Mouse (Mus musculus) left cerebral cortex, postnatal 36 days (tissue): ENCODE results near the gene Klhdc7a. TPM values are rescaled to one million over a fixed set of nuclear protein-coding genes. Genes with fewer than 3 reads are reported as not detected.

Experiments used
- DNase-seq, 2 experiments: peaks; one replicate each; pipeline ENCODE4 v3.0.0; 2021 to 2022; ENCODE audit warnings: low spot score in 2 of 2, mixed read lengths in 1 of 2
- intact Hi-C: fragments of 180-260 bp; cut with DNase I; formaldehyde crosslinking; loops from one replicate; pipeline ENCODE4 v1.15.1; 2025
- total RNA-seq, 2 experiments: library from RNA; stranded (reverse); gene quantifications; 2 replicates each; pipeline ENCODE4 v1.2.3; 2021

Klhdc7a gene
- 1 to 10 TPM; 8.1 to 9.8 TPM for total RNA-seq

- intact Hi-C loops, result no loop called here
- peak; percentile 43 to 54 for DNase-seq
Observed at GRCm38 (mm10) chr4:139967922-139968321, at the start of gene Klhdc7a. TSS of gene Klhdc7a (minus strand) at chr4:139968026.

GRCm38 (mm10) chr4:140015916-140016315, 48.1 kb upstream of the Klhdc7a start:
- no peak for DNase-seq
- intact Hi-C loops, result no loop called here

- intact Hi-C loops, result no loop called here
- no peak for DNase-seq
Observed at GRCm38 (mm10) chr4:140010728-140011470, 43.1 kb upstream of the Klhdc7a start.

- intact Hi-C loops, result no loop called here
- no peak for DNase-seq
Observed at GRCm38 (mm10) chr4:140004932-140005331, 37.1 kb upstream of the Klhdc7a start.

DNA sequence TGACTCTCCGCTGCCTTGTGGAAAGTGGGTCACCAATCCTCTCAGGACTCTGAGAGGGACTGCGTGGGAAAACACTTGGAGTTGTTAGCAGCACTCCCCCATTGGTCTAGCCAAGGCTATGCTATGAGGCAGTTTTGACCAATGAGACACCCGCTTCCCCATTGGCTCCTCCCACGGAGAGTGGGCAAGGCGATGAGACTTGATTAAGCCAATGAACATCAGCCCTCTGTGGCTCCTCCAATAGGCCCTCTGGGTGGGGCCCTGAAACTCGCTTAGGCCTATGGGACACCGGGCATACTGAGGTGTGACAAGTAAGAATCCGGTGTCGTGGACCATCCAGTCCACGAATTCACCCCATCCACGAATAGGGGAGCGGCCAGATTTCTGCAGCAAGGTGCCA, 36.3 kb upstream of the Klhdc7a start:
- intact Hi-C loops, result no loop called here
- peak; percentile 59 to 63 for DNase-seq

DNA sequence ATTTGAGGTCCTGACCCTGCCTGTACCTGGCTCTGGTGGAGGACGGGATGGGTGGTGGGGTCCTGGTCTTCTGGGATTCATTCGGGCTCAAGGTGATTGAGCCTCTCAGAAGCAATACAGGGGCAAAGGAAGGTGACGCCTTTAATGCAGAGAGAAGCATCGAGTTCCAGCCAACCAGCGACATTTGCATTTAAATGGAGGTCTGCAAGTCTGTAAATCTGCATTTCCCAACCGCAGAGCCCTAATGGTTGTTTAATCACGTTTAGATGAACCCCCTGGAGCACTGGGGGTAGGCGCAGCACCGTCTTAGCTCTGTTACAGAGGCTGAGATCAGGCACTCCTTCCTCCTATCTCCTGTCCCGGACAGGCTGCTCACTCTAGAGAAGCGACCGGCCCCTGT, 34.2 kb upstream of the Klhdc7a start:
- intact Hi-C loops, result no loop called here
- DNase-seq, result no peak

- intact Hi-C loops, result no loop called here
- no peak for DNase-seq
Observed at GRCm38 (mm10) chr4:140000911-140001310, 33.1 kb upstream of the Klhdc7a start.

DNA sequence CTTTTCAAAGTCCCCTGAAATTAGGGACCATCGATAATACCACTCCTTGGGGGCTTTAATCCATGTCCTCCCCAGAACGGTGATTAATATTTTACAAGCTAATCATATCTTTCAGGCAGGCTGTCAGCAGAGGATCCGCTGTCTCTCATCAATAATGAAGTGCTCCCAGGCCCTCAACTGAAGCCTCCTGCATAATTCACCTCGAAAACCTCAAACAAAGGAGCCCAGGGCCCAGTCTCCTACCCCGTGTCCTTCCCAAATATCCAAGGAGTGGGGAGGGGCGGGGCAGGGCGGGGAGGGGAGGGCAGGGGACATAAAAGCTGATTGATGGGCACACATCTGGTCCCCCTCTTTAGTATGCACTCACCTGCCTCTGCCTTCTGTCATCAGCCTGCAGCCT, 31.2 kb upstream of the Klhdc7a start:
- DNase-seq, result no peak
- intact Hi-C loops, result no loop called here

DNA sequence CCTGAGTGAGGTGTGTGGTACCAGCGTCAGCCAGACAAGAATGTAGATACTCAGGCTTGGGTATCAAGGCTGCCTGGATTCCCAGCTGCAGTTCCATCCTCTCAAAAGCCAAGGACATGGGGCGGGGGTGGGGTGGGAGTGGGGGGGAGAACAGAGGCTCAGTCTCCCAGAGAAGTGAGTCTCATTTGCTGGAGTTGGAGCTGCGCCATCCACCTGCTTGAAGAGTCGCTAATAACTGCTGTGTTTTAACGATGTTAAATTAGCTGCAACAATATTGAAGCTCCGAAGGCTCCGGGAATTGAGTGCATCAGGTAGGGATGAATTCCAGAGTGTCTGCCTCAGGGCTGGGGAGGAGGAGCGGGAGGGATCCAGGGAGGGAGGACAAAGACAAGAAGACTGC, 27.8 kb upstream of the Klhdc7a start:
- DNase-seq, result no peak

GRCm38 (mm10) chr4:139993111-139993755, 25.4 kb upstream of the Klhdc7a start:
- no peak for DNase-seq
- intact Hi-C loops, result no loop called here

More for the DNA sequence above, 27.8 kb upstream of the Klhdc7a start:
- intact Hi-C loops, result no loop called here

- intact Hi-C loops, result loop anchor here (10.0 kb wide), 1 partner anchor 312 kb away; no protein-coding TSS in a partner anchor
- no peak for DNase-seq
Observed at GRCm38 (mm10) chr4:139986913-139987312, 19.1 kb upstream of the Klhdc7a start.

GRCm38 (mm10) chr4:139978716-139979115, 10.9 kb upstream of the Klhdc7a start:
- DNase-seq, result no peak
- intact Hi-C loops, result no loop called here

DNA sequence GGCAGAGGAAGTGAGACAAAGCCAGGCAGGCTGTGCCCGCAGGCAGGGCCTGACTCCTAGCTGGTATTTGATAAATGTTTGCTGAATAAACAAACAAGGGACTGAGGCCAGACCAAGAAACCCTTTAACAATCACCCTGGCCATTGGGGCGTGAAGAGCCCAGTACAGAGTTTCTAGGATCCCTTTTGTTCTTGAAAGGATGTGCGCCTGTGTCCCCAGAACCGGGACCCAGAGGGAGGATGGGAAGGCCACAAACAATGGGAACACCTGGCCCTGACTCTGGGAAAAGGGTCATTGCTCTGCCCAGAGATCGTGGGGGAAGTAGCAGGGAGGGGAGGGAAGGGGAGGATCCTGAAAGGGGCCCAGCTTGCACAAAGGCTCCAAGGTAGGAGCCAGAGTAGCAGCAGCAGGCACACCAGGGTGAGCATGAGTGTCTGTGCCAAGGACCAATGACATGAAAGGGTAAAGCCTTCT, 9.5 kb upstream of the Klhdc7a start:
- intact Hi-C loops, result no loop called here
- no peak for DNase-seq

DNA sequence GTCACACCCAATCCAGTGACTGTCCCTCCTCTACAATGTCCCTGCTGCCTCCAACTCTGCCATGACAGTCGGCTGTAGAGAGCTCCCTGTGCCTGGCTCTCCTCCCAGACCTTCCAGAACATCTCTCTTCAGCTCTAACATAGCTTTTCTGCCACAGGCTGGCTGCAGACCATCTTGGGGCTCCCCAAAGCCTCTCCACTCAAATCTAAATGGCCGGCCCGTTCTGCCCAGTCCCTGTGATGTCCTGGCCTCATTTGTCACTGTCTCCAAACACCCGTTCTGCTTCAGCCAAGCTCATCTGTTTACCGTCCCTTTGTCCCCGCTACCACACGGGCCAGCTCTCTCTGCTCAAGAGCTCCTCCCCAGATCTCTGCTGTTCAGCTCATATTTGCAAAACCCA, 6.7 kb upstream of the Klhdc7a start:
- no peak for DNase-seq
- intact Hi-C loops, result no loop called here

- no peak for DNase-seq
- intact Hi-C loops, result no loop called here
Observed at GRCm38 (mm10) chr4:139967475-139967891, 343 bp downstream of the Klhdc7a start.

DNA sequence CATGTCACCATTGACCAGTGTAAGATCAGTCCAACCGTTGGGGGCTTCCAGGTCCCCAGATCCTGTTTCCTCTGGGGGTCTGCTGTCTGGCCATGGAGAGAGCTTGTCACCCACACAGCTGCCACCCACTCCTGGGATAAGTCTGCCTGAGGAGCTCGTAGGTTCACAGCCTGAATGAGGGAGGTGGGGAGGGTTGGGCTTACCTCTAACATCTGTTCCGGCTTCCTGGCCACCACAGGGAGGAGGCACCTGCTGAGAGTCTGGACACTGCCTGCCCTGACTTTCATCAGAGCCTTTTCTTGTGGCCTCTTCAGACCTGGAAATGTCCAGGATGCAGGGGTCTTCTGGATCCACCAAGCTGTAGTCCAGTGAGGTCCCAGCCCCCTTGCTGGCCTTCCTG, 845 bp downstream of the Klhdc7a start:
- intact Hi-C loops, result no loop called here
- DNase-seq, result no peak

DNA sequence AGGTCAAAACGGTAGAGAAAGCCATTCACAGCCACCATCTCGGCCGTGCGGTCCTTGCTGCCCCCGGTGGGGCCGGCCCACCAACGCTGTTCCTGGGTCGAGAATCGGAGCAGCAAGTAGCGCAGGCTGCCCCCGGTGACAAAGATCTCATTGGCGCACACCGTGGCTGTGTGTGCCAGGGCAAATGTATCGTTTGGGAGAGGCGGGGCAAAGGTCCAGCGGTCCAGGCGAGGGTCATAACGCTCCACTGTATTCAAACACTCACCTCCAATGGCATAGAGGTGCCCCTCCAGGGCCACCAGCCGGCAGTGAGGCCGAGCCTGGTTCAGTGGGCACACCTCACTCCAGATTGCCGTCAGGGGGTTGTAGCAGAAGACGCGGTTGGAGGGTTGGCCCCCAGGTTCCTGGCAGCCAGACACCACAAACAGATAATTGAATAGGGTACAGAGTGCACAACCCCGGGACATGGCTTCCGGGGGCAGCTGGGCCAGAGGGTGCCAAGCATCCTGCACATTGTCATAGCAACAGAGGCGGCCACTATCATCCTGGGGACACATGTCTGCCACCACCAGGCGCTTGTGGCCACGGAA, 2.1 kb downstream of the Klhdc7a start:
- intact Hi-C loops, result no loop called here
- DNase-seq, result no peak

DNA sequence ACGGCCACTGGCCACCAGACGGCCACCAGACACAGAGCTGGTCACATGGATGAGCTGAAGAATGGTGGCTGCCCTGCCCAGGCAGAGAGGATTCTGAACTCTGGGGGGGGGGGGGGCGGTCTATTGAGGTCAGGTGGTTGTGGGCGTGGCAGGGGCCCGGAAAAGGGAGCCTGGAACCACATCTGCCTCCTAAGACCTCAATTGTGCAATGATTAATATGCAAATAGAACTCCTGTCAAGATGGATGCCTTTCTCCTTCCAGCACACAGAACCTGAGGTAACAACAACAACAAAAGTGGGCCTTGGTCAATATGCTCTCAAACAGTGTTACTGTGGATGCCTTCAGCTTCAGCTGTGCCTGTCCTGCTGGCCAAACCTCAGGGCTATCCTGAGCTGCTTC, 3.4 kb downstream of the Klhdc7a start:
- intact Hi-C loops, result no loop called here
- no peak for DNase-seq

- intact Hi-C loops, result no loop called here
- no peak for DNase-seq
Observed at GRCm38 (mm10) chr4:139963911-139964310, 3.9 kb downstream of the Klhdc7a start.

GRCm38 (mm10) chr4:139963059-139963458, 4.8 kb downstream of the Klhdc7a start:
- DNase-seq, result no peak
- intact Hi-C loops, result no loop called here

DNA sequence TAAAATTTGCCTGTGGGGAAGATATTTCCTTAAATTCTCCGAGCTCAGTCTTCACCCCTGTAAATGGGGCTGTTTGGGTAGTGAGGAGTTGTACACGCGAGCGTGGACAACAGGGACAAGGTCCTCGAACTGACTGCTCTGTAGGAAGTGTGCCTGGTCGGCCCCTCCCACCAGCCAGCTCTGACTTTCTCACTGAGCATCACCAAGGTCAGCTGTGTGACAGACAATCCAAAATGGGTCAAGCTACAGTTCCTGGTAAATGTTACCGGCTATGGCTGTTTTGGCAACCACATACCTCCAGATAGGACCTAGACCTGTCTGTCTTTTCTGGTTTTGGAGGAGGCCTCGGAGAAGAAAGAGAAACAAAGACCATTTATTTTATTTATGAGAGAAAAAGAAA, 6.0 kb downstream of the Klhdc7a start:
- no peak for DNase-seq
- intact Hi-C loops, result no loop called here
